Mouse (Mus musculus): ENCODE data around the gene Efna3. TPM values are rescaled to one million over a fixed set of nuclear protein-coding genes. Genes with fewer than 3 reads are reported as not detected.

The Efna3 gene
- polyA plus RNA-seq, 1 experiment: 17.2 TPM

GRCm38 (mm10) chr3:89298908-89299307 is 23.9 kb downstream of the Efna3 start:
- Histone ChIP-seq H3K4me3 (ENCODE audit: low read depth, low read length) (no peak overlapping the region), H3K9me3 (replicated peaks; ENCODE audit: control insufficient read depth, insufficient read depth, low read length, poor library complexity, severe bottlenecking) (no peaks in the 10 kb centered on the region), H3K27me3 (ENCODE audit: control insufficient read depth, insufficient read depth, low read length, poor library complexity, severe bottlenecking) (no peaks in the 10 kb centered on the region), H3K9ac (ENCODE audit: low read depth, poor library complexity, severe bottlenecking) (no peak overlapping the region), H3K27ac (ENCODE audit: insufficient read depth, low read length) (no peak overlapping the region), H3K36me3 (ENCODE audit: control insufficient read depth, insufficient read depth, low read length, poor library complexity, severe bottlenecking) (no peaks in the 10 kb centered on the region), H3K4me1 (ENCODE audit: control insufficient read depth, insufficient read depth, low read length) (no peaks in the 10 kb centered on the region)
- TF ChIP-seq CTCF (IDR thresholded peaks at IDR 0.05; ENCODE audit: low read depth, low read length) (no peak), EP300 (IDR thresholded peaks at IDR 0.05; ENCODE audit: insufficient read depth, low read depth, low read length) (no peak), POLR2A (IDR thresholded peaks at IDR 0.05; ENCODE audit: insufficient read depth, low read length) (no peak)

GRCm38 (mm10) chr3:89296761-89297396 is 25.9 kb downstream of the Efna3 start:
- Histone ChIP-seq H3K9me3 (replicated peaks; ENCODE audit: control insufficient read depth, insufficient read depth, low read length, poor library complexity, severe bottlenecking) (no peaks in the 10 kb centered on the region), H3K4me1 (ENCODE audit: control insufficient read depth, insufficient read depth, low read length) (no peaks in the 10 kb centered on the region), H3K9ac (ENCODE audit: low read depth, poor library complexity, severe bottlenecking) (no peak overlapping the region), H3K27ac (ENCODE audit: insufficient read depth, low read length) (no peak overlapping the region), H3K4me3 (ENCODE audit: low read depth, low read length) (no peak overlapping the region), H3K36me3 (ENCODE audit: control insufficient read depth, insufficient read depth, low read length, poor library complexity, severe bottlenecking) (no peaks in the 10 kb centered on the region), H3K27me3 (ENCODE audit: control insufficient read depth, insufficient read depth, low read length, poor library complexity, severe bottlenecking) (no peaks in the 10 kb centered on the region)
- TF ChIP-seq EP300 (IDR thresholded peaks at IDR 0.05; ENCODE audit: insufficient read depth, low read depth, low read length) (no peak), POLR2A (IDR thresholded peaks at IDR 0.05; ENCODE audit: insufficient read depth, low read length) (no peak), CTCF (IDR thresholded peaks at IDR 0.05; ENCODE audit: low read depth, low read length) (no peak)

GRCm38 (mm10) chr3:89295685-89296230 is 27.0 kb downstream of the Efna3 start:
- Histone ChIP-seq H3K4me1 (ENCODE audit: control insufficient read depth, insufficient read depth, low read length) (no peaks in the 10 kb centered on the region), H3K27ac (ENCODE audit: insufficient read depth, low read length) (no peak overlapping the region), H3K9me3 (replicated peaks; ENCODE audit: control insufficient read depth, insufficient read depth, low read length, poor library complexity, severe bottlenecking) (no peaks in the 10 kb centered on the region), H3K36me3 (ENCODE audit: control insufficient read depth, insufficient read depth, low read length, poor library complexity, severe bottlenecking) (no peaks in the 10 kb centered on the region), H3K9ac (ENCODE audit: low read depth, poor library complexity, severe bottlenecking) (no peak overlapping the region), H3K27me3 (ENCODE audit: control insufficient read depth, insufficient read depth, low read length, poor library complexity, severe bottlenecking) (no peaks in the 10 kb centered on the region), H3K4me3 (ENCODE audit: low read depth, low read length) (no peak overlapping the region)
- TF ChIP-seq EP300 (IDR thresholded peaks at IDR 0.05; ENCODE audit: insufficient read depth, low read depth, low read length) (no peak), POLR2A (IDR thresholded peaks at IDR 0.05; ENCODE audit: insufficient read depth, low read length) (no peak), CTCF (IDR thresholded peaks at IDR 0.05; ENCODE audit: low read depth, low read length) (no peak)

GRCm38 (mm10) chr3:89294195-89294594 is 28.6 kb downstream of the Efna3 start:
- no peak overlapping the region for H3K9ac ChIP-seq (ENCODE audit: low read depth, poor library complexity, severe bottlenecking)
- H3K4me1 ChIP-seq (ENCODE audit: control insufficient read depth, insufficient read depth, low read length): no peaks in the 10 kb centered on the region
- H3K36me3 ChIP-seq (ENCODE audit: control insufficient read depth, insufficient read depth, low read length, poor library complexity, severe bottlenecking): no peaks in the 10 kb centered on the region
- H3K27ac ChIP-seq (ENCODE audit: insufficient read depth, low read length): no peak overlapping the region
- TF ChIP-seq POLR2A (IDR thresholded peaks at IDR 0.05; ENCODE audit: insufficient read depth, low read length) (no peak), EP300 (IDR thresholded peaks at IDR 0.05; ENCODE audit: insufficient read depth, low read depth, low read length) (no peak), CTCF (IDR thresholded peaks at IDR 0.05; ENCODE audit: low read depth, low read length) (no peak)
- no peaks in the 10 kb centered on the region for H3K9me3 ChIP-seq (replicated peaks; ENCODE audit: control insufficient read depth, insufficient read depth, low read length, poor library complexity, severe bottlenecking)
- no peak overlapping the region for H3K4me3 ChIP-seq (ENCODE audit: low read depth, low read length)
- H3K27me3 ChIP-seq (ENCODE audit: control insufficient read depth, insufficient read depth, low read length, poor library complexity, severe bottlenecking): no peaks in the 10 kb centered on the region

GRCm38 (mm10) chr3:89293247-89293918 is 29.4 kb downstream of the Efna3 start:
- Histone ChIP-seq H3K9ac (ENCODE audit: low read depth, poor library complexity, severe bottlenecking) (no peak overlapping the region), H3K9me3 (replicated peaks; ENCODE audit: control insufficient read depth, insufficient read depth, low read length, poor library complexity, severe bottlenecking) (no peaks in the 10 kb centered on the region), H3K27me3 (ENCODE audit: control insufficient read depth, insufficient read depth, low read length, poor library complexity, severe bottlenecking) (no peaks in the 10 kb centered on the region), H3K4me3 (ENCODE audit: low read depth, low read length) (no peak overlapping the region), H3K27ac (ENCODE audit: insufficient read depth, low read length) (no peak overlapping the region), H3K36me3 (ENCODE audit: control insufficient read depth, insufficient read depth, low read length, poor library complexity, severe bottlenecking) (no peaks in the 10 kb centered on the region), H3K4me1 (ENCODE audit: control insufficient read depth, insufficient read depth, low read length) (no peaks in the 10 kb centered on the region)
- TF ChIP-seq CTCF (IDR thresholded peaks at IDR 0.05; ENCODE audit: low read depth, low read length) (no peak), POLR2A (IDR thresholded peaks at IDR 0.05; ENCODE audit: insufficient read depth, low read length) (no peak)

GRCm38 (mm10) chr3:89292303-89292702 is 30.5 kb downstream of the Efna3 start:
- H3K27ac ChIP-seq (ENCODE audit: insufficient read depth, low read length): no peak overlapping the region

More at GRCm38 (mm10) chr3:89292303-89292702, 30.5 kb downstream of the Efna3 start:
- H3K9ac ChIP-seq (ENCODE audit: low read depth, poor library complexity, severe bottlenecking): no peak overlapping the region
- no peak overlapping the region for H3K4me3 ChIP-seq (ENCODE audit: low read depth, low read length)
- H3K9me3 ChIP-seq (replicated peaks; ENCODE audit: control insufficient read depth, insufficient read depth, low read length, poor library complexity, severe bottlenecking): no peaks in the 10 kb centered on the region
- no peaks in the 10 kb centered on the region for H3K27me3 ChIP-seq (ENCODE audit: control insufficient read depth, insufficient read depth, low read length, poor library complexity, severe bottlenecking)
- no peaks in the 10 kb centered on the region for H3K36me3 ChIP-seq (ENCODE audit: control insufficient read depth, insufficient read depth, low read length, poor library complexity, severe bottlenecking)
- TF ChIP-seq EP300 (IDR thresholded peaks at IDR 0.05; ENCODE audit: insufficient read depth, low read depth, low read length) (no peak), CTCF (IDR thresholded peaks at IDR 0.05; ENCODE audit: low read depth, low read length) (no peak), POLR2A (IDR thresholded peaks at IDR 0.05; ENCODE audit: insufficient read depth, low read length) (no peak)
- H3K4me1 ChIP-seq (ENCODE audit: control insufficient read depth, insufficient read depth, low read length): no peaks in the 10 kb centered on the region

All from ES-Bruce4 (cell line).